Mouse (Mus musculus): ENCODE measurements around the gene Arhgap24.

Gene Arhgap24

GRCm38 (mm10) chr5:102670731-102671345, 189.6 kb downstream of the Arhgap24 start:
- DNase-seq (ENCODE audit: low read depth, low spot score) = no peak

DNA sequence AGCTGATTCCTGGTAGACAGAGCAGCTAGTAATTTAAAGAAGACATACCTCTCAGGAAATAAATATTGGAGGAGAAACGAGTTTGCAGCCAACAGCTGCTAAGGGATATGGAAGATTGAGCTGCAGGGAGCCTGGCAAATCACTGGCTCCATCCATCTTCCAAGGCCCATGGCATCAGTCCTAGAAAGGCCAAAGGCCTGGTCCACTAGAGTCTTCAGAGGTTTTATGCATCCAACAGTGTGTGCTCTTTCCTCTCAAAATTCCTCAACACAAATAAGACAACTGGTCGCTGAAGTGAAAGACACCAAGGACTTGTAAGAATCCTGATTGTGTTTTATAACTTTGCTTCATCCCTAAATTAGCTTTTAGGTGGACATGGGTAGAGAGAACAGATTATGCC, 194.1 kb downstream of the Arhgap24 start:
- DNase-seq (ENCODE audit: low read depth, low spot score) = no peak

- DNase-seq (ENCODE audit: low read depth, low spot score) = no peak
Measured at GRCm38 (mm10) chr5:102677176-102677575, 196.0 kb downstream of the Arhgap24 start.

DNA sequence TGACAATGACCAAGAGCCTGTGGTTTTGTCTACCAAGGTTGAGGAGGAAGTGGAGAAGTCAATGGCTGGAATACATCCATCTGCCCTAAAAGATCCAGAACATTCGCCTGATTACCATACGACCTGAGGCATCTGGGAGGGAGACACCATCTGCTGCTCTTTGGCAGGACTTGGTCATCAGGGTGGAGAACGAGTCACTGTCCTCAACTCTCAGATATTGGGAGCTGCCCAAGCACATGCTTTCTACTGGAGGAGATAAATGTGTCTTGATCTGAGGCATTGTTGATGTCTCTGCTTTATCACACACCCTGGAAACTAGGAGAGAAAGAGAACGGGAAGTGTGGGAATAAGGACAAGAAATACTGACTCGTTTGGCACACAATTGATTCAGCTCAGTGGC, 206.5 kb downstream of the Arhgap24 start:
- DNase-seq (ENCODE audit: low read depth, low spot score) = no peak

DNA sequence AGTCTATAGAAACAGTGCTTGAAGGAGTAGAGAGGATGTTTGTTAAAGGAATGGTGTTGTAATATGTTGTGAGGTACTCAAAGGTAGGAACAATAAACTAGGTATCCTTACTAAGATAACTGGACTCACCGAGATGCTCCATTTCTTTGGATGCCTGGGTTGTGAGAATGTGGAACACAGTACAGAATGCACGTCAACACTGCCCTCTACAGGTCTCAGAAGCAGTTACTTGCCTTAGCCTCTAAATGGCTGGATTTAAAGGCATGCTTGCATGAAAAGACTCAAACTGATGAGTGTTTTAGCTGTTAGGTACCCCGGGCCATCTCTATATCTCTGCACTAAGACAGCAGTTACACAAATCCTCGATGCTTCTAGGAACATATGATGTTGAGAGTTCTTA, 211.3 kb downstream of the Arhgap24 start:
- DNase-seq (ENCODE audit: low read depth, low spot score) = peak; percentile 70

DNA sequence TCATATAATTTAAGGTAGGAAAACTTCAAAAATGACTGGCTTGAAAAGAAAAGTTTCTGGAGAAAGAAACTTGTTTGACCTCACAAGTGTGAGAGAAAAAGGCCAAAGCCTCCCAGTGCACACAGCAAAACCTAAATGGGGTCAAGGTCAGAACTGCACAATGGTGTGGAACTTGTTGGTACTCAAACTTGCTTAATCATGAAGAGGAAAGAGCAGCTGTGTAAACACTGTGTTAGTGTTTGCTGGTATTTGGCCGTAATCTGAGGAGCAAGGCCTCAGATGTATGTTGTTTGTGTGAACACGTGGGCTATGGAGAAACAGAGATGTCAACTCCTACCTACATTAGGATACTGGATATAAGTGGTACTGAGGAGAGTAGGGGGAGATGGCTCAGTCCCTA, 212.0 kb downstream of the Arhgap24 start:
- no peak for DNase-seq (ENCODE audit: low read depth, low spot score)

GRCm38 (mm10) chr5:102693871-102694270, 212.7 kb downstream of the Arhgap24 start:
- DNase-seq (ENCODE audit: low read depth, low spot score) = no peak

GRCm38 (mm10) chr5:102697784-102698183, 216.6 kb downstream of the Arhgap24 start:
- DNase-seq (ENCODE audit: low read depth, low spot score) = no peak

DNA sequence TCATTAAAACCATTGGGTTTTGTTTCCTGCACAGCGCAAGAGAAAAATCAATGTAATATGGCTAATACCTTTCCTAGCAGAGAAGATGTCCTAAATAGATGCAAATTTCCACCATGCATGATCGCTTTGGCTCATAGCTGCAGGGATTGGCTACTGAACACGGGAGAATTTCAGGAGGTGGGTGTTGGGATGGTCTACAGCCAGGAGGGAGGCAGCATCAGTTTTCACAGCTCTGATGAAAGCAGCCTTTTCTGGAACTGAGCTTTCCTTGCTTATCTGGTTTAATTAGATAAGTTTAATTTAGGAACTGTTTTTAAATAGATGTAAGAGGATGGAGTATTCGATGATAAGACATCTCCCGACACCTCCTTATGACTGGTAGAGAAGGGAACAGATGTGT, 217.2 kb downstream of the Arhgap24 start:
- DNase-seq (ENCODE audit: low read depth, low spot score) = peak; percentile 45

GRCm38 (mm10) chr5:102698891-102699290, 217.7 kb downstream of the Arhgap24 start:
- peak; percentile 12 for DNase-seq (ENCODE audit: low read depth, low spot score)

DNA sequence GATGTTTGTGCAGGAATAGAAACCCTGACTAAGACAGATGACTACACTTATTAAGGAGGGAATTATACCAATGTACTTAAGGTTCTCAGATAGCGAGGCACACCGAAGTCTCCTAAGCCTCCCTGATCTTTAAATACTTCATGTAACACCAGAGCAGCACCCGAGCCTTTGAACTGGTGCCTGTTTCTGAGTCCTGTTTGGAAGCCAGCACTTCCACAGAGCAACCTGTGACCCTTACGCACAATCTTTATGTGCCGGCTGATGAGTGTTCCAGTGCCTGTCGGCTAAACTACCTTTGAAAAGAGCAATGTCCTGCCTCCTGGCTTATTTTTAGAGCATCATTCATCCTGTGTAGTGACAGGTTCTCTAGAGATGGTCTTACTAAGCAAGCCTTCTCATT, 221.4 kb downstream of the Arhgap24 start:
- DNase-seq (ENCODE audit: low read depth, low spot score) = no peak

DNA sequence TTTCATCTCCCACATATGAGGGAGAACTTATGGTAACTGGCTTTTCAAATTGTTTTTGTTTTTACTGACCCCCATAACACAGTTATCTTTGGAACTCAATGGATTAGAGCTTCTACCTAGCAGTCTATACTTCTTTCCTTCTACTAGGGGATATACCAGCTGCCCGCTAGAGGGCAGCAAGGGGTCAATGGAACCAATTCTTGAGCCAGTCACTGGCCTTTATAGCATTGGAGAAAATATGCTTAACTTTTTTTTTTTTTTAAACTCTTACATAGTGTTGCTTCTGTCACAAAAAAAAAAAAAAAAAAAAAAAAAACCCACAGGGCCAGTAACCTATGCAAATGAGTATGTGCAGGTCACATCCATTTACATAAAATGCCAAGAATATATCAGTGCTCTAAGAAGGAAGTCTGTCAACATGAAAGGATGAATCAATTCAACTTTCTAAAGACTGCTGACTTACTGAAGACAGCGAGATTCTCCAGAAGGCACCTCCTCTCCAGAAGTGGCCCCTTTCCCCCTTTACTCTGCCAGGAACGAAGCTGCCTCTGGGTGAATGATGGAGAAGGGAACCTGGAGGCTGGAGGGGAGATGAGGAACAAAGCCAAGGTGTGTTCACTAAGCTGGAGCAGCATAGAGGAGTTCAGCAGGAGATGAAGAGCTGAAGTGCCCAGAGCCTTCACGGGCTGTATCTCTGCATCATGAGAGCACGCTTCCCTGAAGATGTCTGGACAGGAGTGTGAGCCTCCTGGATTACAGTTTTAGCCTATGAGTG, 222.3 kb downstream of the Arhgap24 start:
- peak; percentile 32 for DNase-seq (ENCODE audit: low read depth, low spot score)

GRCm38 (mm10) chr5:102705170-102705569, 224.0 kb downstream of the Arhgap24 start:
- DNase-seq (ENCODE audit: low read depth, low spot score) = no peak

DNA sequence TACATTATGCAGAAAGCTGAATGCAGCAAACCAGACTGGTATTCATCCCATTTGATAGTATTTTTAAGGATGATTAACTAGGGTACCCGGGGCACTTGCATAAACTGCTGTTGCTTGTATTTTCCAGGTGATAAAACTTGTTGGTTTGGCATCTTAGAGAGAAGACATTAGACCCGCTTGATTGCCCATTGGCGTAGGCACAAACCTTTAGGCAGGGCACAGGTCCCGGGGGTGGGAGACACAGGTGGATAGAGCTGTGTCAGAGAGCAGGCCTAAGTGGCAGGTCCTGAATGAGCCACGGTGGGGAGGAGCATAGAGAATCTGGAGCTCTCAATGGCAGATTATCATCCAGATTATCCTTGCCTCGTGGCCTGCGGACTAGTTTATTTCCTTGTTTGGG, 229.1 kb downstream of the Arhgap24 start:
- DNase-seq (ENCODE audit: low read depth, low spot score) = no peak

GRCm38 (mm10) chr5:102719368-102719972, 238.3 kb downstream of the Arhgap24 start:
- no peak for DNase-seq (ENCODE audit: low read depth, low spot score)

DNA sequence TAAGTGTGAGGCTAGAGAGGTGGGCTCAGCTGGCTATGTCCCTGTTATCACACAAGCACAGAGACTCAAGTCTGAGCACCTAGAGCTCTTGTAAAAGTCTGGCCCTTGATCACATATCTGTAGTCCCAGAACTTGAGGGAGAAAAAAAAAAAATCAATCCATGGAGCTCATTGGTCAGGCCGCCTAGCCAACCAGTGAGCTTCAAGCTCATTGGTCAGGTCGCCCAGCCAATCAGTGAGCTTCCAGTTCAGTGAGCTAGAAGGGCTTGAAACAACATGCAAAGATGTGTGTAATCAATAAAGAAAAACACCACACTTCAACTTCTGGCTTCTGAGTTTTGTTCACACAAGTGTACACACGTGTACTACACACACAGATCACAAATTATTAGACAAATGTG, 242.4 kb downstream of the Arhgap24 start:
- DNase-seq (ENCODE audit: low read depth, low spot score) = no peak

- DNase-seq (ENCODE audit: low read depth, low spot score) = no peak
Measured at GRCm38 (mm10) chr5:102724813-102725348, 243.7 kb downstream of the Arhgap24 start.

- no peak for DNase-seq (ENCODE audit: low read depth, low spot score)
Measured at GRCm38 (mm10) chr5:102725365-102725764, 244.2 kb downstream of the Arhgap24 start.

- DNase-seq (ENCODE audit: low read depth, low spot score) = no peak
Measured at GRCm38 (mm10) chr5:102726985-102727384, 245.8 kb downstream of the Arhgap24 start.

DNA sequence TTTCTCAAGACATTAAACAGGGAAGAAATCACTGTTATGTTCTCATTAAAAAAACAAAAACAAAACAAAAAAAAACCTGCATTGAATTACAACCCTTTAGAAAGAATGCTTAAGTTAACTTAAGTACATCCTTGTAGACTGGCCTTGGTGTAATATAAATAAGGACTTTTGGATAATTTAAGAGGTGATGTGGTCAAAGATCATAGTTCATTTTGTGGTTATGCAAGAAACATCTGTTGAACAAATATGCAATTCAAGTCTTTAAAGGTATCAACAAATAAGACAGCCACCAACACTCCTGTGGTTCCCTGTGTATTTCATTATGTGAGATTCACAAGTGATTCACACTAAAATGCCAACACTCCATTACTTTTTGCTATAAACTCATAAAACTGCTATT, 247.3 kb downstream of the Arhgap24 start:
- no peak for DNase-seq (ENCODE audit: low read depth, low spot score)

- no peak for DNase-seq (ENCODE audit: low read depth, low spot score)
Measured at GRCm38 (mm10) chr5:102729476-102729875, 248.3 kb downstream of the Arhgap24 start.

GRCm38 (mm10) chr5:102736131-102736530, 254.9 kb downstream of the Arhgap24 start:
- no peak for DNase-seq (ENCODE audit: low read depth, low spot score)

All from telencephalon, adult 2 months (tissue).